Mouse (Mus musculus) embryonic facial prominence, embryonic 15.5 days (tissue): Measurements from ENCODE around the gene Ythdf2. TPM values are rescaled to one million over a fixed set of nuclear protein-coding genes. Genes with fewer than 3 reads are reported as not detected.

ENCODE experiments used
- ATAC-seq: fragments of 200-750 bp; cut with Nextera tagmentation; 2 replicates; pipeline ENCODE4 v1.8.0; 2017; ENCODE audit warnings: low read depth, moderate TSS enrichment; ENCODE audit not compliant: insufficient number of reproducible peaks, low FRiP score, low TSS enrichment
- H3K27ac ChIP-seq: fragments of 300-500 bp; sonication (generic); replicated peaks from 2 replicates; pipeline ENCODE4 v1.5.1; 2015; ENCODE audit warnings: mild to moderate bottlenecking, inconsistent platforms
- H3K27me3 ChIP-seq: fragments of 300-500 bp; sonication (generic); 2 replicates; pipeline ENCODE4 v1.6.1; 2015; ENCODE audit warnings: inconsistent platforms
- H3K36me3 ChIP-seq: fragments of 300-500 bp; sonication (generic); 2 replicates; pipeline ENCODE4 v1.6.1; 2015; ENCODE audit warnings: mild to moderate bottlenecking, inconsistent platforms
- H3K4me1 ChIP-seq: fragments of 300-500 bp; sonication (generic); 2 replicates; pipeline ENCODE4 v1.6.1; 2015; ENCODE audit warnings: inconsistent platforms
- H3K4me2 ChIP-seq: fragments of 300-500 bp; sonication (generic); replicated peaks from 2 replicates; pipeline ENCODE4 v1.6.1; 2015; ENCODE audit warnings: mild to moderate bottlenecking, inconsistent platforms
- H3K4me3 ChIP-seq: fragments of 300-500 bp; sonication (generic); replicated peaks from 2 replicates; pipeline ENCODE4 v1.5.1; 2015; ENCODE audit warnings: mild to moderate bottlenecking, inconsistent platforms
- H3K9ac ChIP-seq: fragments of 300-500 bp; sonication (generic); 2 replicates; pipeline ENCODE4 v1.6.1; 2015; ENCODE audit warnings: inconsistent platforms
- H3K9me3 ChIP-seq: fragments of 300-500 bp; sonication (generic); replicated peaks from 2 replicates; pipeline ENCODE4 v1.6.1; 2016; ENCODE audit warnings: inconsistent platforms
- WGBS: fragments of 180-500 bp; shearing (Covaris S2); methylation state at CpG from one replicate; pipeline ENCODE4 v1.1.7; 2015; 5-methylcytosine and 5-hydroxymethylcytosine counted together
- polyA plus RNA-seq: library from polyadenylated mRNA; unstranded; fragments of >200 nt; fragmentation: Nextera tagmentation; extraction: Ambion mirVana; gene quantifications from 2 replicates; pipeline ENCODE4 v1.2.1, GENCODE M21; 2015

Gene Ythdf2
- polyA plus RNA-seq, 1 experiment from 2014 or later: 95.3 TPM

DNA sequence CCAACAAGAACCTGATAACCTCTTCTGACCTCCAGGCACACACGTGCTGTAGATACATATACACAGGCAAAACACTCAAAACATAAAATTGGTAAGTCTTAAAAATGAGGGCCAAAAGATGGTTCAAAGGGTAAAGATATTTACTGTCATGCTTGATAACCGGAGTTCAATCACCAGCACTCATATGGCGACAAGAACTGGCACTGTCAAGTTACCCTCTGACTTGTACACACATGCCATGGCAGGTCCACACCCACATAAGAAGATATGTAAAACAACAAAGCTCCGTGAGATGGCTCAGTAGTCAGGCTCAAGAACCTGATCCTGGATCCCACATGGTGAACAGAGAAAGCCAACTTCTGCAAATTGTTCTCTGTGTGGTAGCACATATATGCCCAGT, 4.8 kb downstream of the Ythdf2 start:
- Histone ChIP-seq H3K27ac (no peak overlapping the region), H3K9me3 (no peaks in the 10 kb centered on the region), H3K36me3 (peaks cover 46% of the 10 kb centered on the region), H3K4me3 (no peak overlapping the region), H3K4me1 (peaks cover 16% of the 10 kb centered on the region), H3K9ac (no peak overlapping the region), H3K27me3 (no peaks in the 10 kb centered on the region), H3K4me2 (no peak overlapping the region)
- ATAC-seq: no peak
- WGBS: 82% methylated on average over 4 of the region's 4 CpGs

DNA sequence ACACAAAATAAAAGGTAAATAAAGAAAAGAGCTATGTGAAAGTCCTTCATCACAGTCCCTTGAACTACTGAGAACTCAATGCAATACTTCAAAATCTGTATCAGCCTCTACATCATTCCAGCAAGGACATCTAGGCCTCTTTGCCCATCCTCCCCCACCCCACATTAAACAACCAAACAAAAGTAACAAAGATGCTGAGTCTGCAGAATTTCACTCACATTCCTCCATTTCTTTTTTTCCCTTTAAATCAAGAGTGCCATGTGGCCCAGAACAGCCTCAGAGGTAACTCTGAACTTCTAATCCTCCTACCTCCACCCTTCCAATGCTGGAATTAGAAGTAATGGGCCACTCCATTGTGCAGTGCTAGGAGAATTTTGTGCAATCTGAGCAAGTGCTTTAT, 13.3 kb downstream of the Ythdf2 start:
- Histone ChIP-seq H3K9me3 (no peaks in the 10 kb centered on the region), H3K4me2 (no peak overlapping the region), H3K4me3 (no peak overlapping the region), H3K27me3 (no peaks in the 10 kb centered on the region), H3K4me1 (0 out of 2 replicates have a peak, but pooled peaks cover 9% of the 10 kb centered on the region), H3K27ac (no peak overlapping the region), H3K36me3 (peaks cover 27% of the 10 kb centered on the region), H3K9ac (no peak overlapping the region)
- no peak for ATAC-seq

DNA sequence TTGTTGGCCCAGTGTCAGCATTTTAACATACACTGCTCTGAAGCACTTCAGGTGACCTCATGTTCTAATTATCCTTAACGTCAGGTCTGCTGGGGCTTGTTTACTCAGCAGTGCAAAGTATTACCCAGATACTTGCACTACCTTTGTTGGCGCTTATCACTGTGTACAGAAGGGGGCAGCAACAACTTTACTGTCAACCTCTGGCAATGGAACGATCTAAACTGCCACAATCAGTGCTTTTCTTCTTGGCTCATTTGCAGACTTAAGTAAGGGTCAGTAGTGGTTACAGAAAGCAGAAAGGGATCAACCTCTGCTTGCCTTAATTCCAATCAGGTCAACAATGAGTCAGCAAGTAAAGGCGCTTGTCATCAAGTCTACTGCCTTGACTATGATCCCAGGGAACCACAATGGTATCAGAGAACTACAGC, 13.8 kb downstream of the Ythdf2 start:
- ATAC-seq: no peak; the same call in 1 of the 2 replicates
- Histone ChIP-seq H3K4me2 (no peak overlapping the region), H3K36me3 (peaks cover 25% of the 10 kb centered on the region), H3K27me3 (no peaks in the 10 kb centered on the region), H3K27ac (no peak overlapping the region), H3K9me3 (no peaks in the 10 kb centered on the region), H3K4me1 (0 out of 2 replicates have a peak, but pooled peaks cover 9% of the 10 kb centered on the region), H3K9ac (no peak overlapping the region), H3K4me3 (no peak overlapping the region)
- 47% methylated on average over 4 of the region's 4 CpGs for WGBS

DNA sequence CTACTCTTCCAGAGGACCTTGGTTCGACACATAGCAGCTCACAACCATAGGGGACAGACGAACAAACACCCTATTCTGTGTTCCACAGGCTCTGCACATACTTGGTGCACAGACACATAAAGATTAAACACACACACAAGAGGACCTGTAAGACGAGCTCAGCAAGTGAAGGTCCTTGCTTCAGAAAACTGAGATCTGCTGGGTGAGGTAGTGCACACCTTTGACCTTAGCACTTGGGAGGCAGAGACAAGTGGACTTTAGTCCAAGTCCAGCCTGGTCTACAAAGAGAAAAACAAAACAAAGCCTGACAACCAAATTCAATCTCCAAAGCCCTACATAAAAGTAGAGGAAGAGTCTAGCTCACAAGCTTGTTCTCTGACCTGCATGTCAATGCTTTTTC, 17.1 kb downstream of the Ythdf2 start:
- H3K27me3 ChIP-seq: no peaks in the 10 kb centered on the region
- no peaks in the 10 kb centered on the region for H3K9me3 ChIP-seq
- H3K9ac ChIP-seq: no peak overlapping the region
- 79% methylated on average over 3 of the region's 3 CpGs for WGBS
- ATAC-seq: no peak
- peaks cover 33% of the 10 kb centered on the region for H3K36me3 ChIP-seq
- H3K27ac ChIP-seq: no peak overlapping the region
- no peak overlapping the region for H3K4me3 ChIP-seq
- H3K4me1 ChIP-seq: 0 out of 2 replicates have a peak, but pooled peaks cover 9% of the 10 kb centered on the region
- H3K4me2 ChIP-seq: no peak overlapping the region

DNA sequence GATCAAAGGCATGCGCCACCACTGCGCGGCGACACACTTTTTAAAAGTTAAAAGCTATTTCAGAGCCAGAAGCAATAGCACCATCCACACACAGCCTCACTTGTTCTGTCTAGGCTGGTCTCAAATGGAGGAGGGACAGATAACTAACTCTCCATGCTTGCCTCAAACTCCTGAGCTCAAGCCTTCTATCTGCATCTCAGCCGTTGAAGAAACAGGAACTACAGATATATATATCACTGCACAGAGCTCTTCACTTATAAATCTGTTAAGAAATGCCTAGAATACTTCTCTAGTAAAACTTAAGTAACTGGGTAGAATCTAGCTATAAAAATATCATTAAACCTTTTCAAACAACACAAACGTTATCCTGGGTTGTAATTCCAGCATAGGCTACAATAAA, 17.7 kb downstream of the Ythdf2 start:
- Histone ChIP-seq H3K9me3 (no peaks in the 10 kb centered on the region), H3K4me2 (no peak overlapping the region), H3K4me3 (no peak overlapping the region), H3K9ac (no peak overlapping the region), H3K36me3 (peaks cover 33% of the 10 kb centered on the region), H3K27me3 (no peaks in the 10 kb centered on the region), H3K27ac (no peak overlapping the region), H3K4me1 (0 out of 2 replicates have a peak, but pooled peaks cover 9% of the 10 kb centered on the region)
- 91% methylated on average over 6 of the region's 6 CpGs for WGBS
- no peak for ATAC-seq

DNA sequence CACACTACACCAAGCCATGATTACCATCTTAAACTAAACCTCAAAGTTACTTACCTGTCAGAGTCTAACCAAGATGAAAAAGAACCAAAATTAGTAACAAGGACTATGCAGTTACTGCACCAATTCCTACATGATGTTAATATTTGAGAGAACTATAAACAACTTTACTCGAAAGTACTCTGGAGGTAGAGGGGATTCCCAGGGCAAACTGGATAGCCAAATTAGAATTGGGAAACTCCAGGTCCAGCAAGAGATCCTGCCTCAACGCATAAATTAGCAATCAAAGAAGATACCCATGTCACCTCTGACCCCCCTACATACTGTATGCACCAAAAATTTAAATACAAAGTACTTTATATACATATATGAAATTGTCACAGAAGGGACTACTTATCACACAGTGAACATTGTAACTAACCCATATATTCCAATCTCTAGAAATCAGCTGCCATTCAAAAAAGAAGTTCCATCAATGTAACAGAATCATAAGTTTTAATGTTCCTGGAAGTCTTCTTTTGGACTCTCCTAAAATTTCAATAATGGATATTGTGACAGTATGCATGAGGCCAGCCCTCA, 24.2 kb downstream of the Ythdf2 start:
- H3K27ac ChIP-seq: no peak overlapping the region
- no peak overlapping the region for H3K4me3 ChIP-seq
- H3K4me1 ChIP-seq: no peaks in the 10 kb centered on the region
- H3K9ac ChIP-seq: no peak overlapping the region
- H3K36me3 ChIP-seq: peaks cover 41% of the 10 kb centered on the region
- WGBS: 93% methylated on average over 2 of the region's 2 CpGs
- no peaks in the 10 kb centered on the region for H3K9me3 ChIP-seq
- H3K4me2 ChIP-seq: no peak overlapping the region
- ATAC-seq: no peak
- H3K27me3 ChIP-seq: no peaks in the 10 kb centered on the region

GRCm38 (mm10) chr4:132183162-132183561, 28.9 kb downstream of the Ythdf2 start:
- H3K4me1 ChIP-seq: no peaks in the 10 kb centered on the region
- no peak overlapping the region for H3K4me3 ChIP-seq
- no peak overlapping the region for H3K9ac ChIP-seq
- H3K4me2 ChIP-seq: no peak overlapping the region
- peaks cover 33% of the 10 kb centered on the region for H3K36me3 ChIP-seq
- H3K27me3 ChIP-seq: no peaks in the 10 kb centered on the region
- no peaks in the 10 kb centered on the region for H3K9me3 ChIP-seq
- WGBS: 90% methylated on average over 3 of the region's 3 CpGs
- no peak for ATAC-seq
- no peak overlapping the region for H3K27ac ChIP-seq

- no peak overlapping the region for H3K27ac ChIP-seq
- ATAC-seq: no peak
- H3K4me2 ChIP-seq: no peak overlapping the region
- WGBS: 64% methylated on average over 22 of the region's 22 CpGs
- no peaks in the 10 kb centered on the region for H3K4me1 ChIP-seq
- H3K27me3 ChIP-seq: no peaks in the 10 kb centered on the region
- H3K36me3 ChIP-seq: peaks cover 28% of the 10 kb centered on the region
- no peak overlapping the region for H3K4me3 ChIP-seq
- H3K9ac ChIP-seq: no peak overlapping the region
- no peaks in the 10 kb centered on the region for H3K9me3 ChIP-seq
Observed at GRCm38 (mm10) chr4:132181721-132182658, 30.1 kb downstream of the Ythdf2 start.

DNA sequence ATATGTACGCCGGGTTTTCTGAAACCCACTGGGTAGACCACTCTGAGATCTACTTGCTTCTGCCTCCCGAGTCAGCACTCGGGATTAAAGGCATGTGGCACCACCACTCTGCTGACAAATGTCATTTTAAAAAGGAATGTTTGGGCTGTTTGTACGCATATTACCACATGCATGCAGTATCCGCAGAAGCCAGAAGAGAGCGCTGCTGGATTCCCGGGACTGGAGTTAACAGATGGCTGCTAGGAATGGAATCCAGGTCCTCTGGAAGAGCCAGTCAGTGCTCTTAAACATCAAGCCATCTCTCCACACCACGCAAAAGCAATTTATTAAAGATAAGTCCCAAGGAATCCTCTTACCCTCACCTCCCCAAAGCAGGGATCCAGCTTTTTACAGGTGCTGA, 31.4 kb downstream of the Ythdf2 start:
- no peaks in the 10 kb centered on the region for H3K4me1 ChIP-seq
- H3K27me3 ChIP-seq: no peaks in the 10 kb centered on the region
- no peak overlapping the region for H3K9ac ChIP-seq
- no peak for ATAC-seq
- H3K36me3 ChIP-seq: peaks cover 25% of the 10 kb centered on the region
- no peak overlapping the region for H3K27ac ChIP-seq
- H3K4me3 ChIP-seq: no peak overlapping the region
- 66% methylated on average over 9 of the region's 9 CpGs for WGBS
- H3K4me2 ChIP-seq: no peak overlapping the region
- no peaks in the 10 kb centered on the region for H3K9me3 ChIP-seq

- no peak overlapping the region for H3K4me2 ChIP-seq
- H3K4me3 ChIP-seq: no peak overlapping the region
- peaks cover 14% of the 10 kb centered on the region; the same call in 1 of the 2 replicates for H3K36me3 ChIP-seq
- H3K9ac ChIP-seq: no peak overlapping the region
- no peak overlapping the region for H3K27ac ChIP-seq
- WGBS: 6% methylated on average over 10 of the region's 10 CpGs
- no peaks in the 10 kb centered on the region for H3K4me1 ChIP-seq
- peak; percentile 85 for ATAC-seq
- H3K9me3 ChIP-seq: no peaks in the 10 kb centered on the region
- H3K27me3 ChIP-seq: no peaks in the 10 kb centered on the region
Observed at GRCm38 (mm10) chr4:132178630-132179059, 33.5 kb downstream of the Ythdf2 start.

DNA sequence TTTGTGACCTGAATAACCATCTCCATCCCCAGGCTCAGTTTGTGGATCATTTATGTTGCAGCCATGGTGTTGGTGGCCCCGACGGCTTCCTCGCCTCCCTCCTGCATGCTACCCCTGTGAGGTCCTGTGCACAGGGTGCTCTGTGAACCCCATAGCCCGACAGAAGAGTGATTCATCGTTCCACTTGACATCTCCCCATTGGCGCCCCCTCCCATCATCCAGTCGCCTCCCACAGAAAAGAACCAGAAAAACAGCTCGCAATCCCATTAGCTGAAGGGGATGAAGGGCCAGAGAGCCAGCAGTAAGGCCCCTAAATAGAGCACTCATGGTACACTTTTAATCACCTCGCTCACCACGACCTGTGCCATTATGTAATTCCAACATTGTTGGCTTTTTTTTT, 35.6 kb downstream of the Ythdf2 start:
- Histone ChIP-seq H3K36me3 (peaks cover 7% of the 10 kb centered on the region; the same call in 1 of the 2 replicates), H3K4me1 (no peaks in the 10 kb centered on the region), H3K4me2 (no peak overlapping the region), H3K27ac (no peak overlapping the region), H3K9me3 (no peaks in the 10 kb centered on the region), H3K4me3 (no peak overlapping the region), H3K9ac (no peak overlapping the region), H3K27me3 (no peaks in the 10 kb centered on the region)
- ATAC-seq: no peak
- 48% methylated on average over 10 of the region's 10 CpGs for whole genome bisulfite sequencing
